Mouse (Mus musculus) adrenal gland, adult (tissue): Measurements from ENCODE around the gene Gm17334.

Experiments
- DNase-seq, 2 experiments: peaks; one replicate each; pipeline ENCODE4 v3.0.0; 2022 to 2023; ENCODE audit warnings: low spot score in 1 of 2; ENCODE audit not compliant: inconsistent age in 2 of 2

Gene Gm17334

GRCm38 (mm10) chr11:53749716-53750352 lies 23.2 kb downstream of the Gm17334 start:
- DNase-seq, result no peak

- DNase-seq, result no peak
These were observed 23.7 kb downstream of the Gm17334 start for GRCm38 (mm10) chr11:53749306-53749705.

- peak in 1 of 2 experiments; percentile 16 for DNase-seq
These were observed 24.4 kb downstream of the Gm17334 start for GRCm38 (mm10) chr11:53748614-53749013.

DNA sequence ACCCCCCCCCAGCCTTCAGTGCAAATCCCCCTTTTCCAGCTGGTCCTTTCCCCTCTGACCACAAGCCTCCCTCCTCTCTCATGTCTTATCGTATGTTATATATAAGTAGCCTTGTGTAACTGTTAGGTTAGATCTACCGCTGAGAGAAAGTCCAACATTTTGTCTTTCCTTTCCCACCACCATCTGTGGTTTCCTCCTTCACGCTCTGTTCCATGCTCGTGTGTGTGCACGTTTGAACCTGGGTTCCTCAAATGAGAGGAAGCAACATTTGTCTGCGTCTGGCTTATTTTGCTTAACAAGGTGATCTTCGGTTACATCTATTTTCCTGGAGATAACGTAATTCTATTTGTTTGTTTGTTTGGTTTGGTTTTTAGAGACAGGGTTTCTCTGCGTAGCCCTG lies 25.0 kb downstream of the Gm17334 start:
- no peak for DNase-seq

- DNase-seq, result no peak
These were observed 27.7 kb downstream of the Gm17334 start for GRCm38 (mm10) chr11:53745260-53745659.

DNA sequence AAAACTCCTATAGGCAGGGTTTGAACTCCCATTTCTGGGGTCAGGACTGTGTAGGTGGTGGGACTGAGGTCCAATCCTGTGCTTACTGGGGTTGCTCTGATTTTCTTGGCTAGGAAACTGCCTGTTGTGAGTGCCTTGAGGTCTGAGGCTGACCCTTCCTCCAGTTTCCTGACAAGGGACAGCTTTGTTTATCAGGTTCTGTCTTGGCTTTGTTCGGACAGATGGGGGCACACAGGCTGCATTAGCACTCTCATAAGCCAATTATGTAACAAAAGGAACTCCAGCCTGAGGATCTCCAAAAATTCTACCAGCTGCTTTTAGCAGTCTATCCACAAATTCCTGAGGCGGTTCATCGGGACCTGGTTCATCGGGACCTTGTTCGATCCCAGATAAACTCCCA lies 30.6 kb downstream of the Gm17334 start:
- peak in 1 of 2 experiments; percentile 40 for DNase-seq

DNA sequence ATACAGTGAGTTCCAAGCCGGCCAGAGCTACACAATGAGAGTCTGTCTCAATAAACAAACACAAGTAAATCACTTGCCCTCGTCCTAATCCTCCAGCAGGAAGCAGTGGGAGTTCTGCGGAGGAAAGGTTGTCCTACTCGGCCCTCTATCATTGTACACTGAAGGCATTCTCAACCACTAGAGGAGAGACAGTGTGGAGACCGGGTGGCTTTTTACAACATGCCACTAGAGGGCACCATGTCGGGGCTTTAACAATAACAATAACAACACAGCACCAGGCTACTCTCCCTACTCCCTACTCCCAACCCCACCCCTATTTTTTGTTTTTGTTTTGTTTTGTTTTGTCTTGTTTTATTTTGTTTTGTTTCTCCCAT lies 35.4 kb downstream of the Gm17334 start:
- DNase-seq, result peak; percentile 58 to 88

- DNase-seq, result peak; percentile 82 to 93
These were observed 36.0 kb downstream of the Gm17334 start for GRCm38 (mm10) chr11:53736771-53737572.

DNA sequence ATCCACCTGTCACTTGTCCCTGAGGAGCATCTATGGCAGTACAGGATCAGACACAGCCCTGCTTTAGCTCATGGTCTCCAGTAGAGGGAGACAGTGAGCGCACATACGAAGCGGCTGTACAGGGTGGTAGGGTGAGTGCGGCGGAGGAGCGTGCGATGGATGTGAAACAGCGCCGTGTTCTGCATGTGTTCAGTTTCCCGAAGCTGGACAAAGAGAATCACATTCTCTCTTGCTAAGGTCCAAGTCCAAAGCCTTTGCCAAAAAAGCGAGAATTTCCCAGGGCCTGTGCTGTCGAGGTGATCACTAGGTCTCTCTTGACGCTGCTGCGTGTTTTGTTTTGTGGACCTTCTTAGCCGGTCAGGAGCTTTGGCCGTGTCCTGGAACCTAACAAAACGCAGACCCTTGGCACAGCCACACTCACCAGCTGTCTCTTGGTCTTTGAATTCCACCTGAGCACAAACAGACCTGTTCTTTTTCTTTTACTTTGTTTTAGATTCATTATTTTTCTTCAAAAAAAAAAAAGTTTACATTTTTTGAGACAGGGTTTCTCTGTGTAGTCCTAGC lies 37.2 kb downstream of the Gm17334 start:
- peak; percentile 63 to 87 for DNase-seq

- no peak for DNase-seq
These were observed 37.9 kb downstream of the Gm17334 start for GRCm38 (mm10) chr11:53734970-53735681.

GRCm38 (mm10) chr11:53734431-53734830 lies 38.6 kb downstream of the Gm17334 start:
- DNase-seq, result no peak

DNA sequence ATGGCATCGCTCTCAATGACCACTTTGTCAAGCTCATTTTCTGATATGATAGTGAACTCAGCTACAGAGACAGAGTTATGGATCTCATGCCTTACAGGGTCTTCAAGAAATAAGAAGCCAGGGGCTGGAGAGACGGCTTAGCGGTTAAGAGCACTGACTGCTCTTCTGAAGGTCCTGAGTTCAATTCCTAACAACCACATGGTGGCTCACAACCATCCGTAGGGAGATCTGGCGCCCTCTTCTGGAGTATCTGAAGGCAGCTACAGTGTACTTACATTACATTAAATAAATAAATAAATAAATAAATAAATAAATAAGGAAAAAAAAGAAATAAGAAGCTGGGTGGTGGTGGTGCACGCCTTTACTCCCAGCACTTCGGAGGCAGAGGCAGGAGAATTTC lies 39.2 kb downstream of the Gm17334 start:
- DNase-seq, result no peak

DNA sequence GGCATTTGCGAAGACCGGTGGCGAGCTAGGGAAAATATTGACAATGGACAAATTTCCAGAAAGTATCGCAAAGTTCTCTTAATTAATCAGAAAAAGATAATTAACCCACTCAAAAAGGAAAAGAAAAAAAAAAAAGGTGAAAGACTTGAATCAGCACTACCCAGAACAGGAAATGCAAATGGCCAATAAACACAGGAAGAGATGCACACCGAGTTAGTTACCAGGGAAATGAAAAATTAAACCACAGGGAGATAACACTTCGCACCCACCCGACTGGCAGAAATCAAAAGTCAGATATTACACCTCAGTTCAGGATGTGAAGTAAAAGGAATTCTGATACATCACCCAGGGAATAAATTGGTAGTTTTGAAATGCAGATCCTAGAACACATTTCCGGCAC lies 40.7 kb downstream of the Gm17334 start:
- no peak for DNase-seq

DNA sequence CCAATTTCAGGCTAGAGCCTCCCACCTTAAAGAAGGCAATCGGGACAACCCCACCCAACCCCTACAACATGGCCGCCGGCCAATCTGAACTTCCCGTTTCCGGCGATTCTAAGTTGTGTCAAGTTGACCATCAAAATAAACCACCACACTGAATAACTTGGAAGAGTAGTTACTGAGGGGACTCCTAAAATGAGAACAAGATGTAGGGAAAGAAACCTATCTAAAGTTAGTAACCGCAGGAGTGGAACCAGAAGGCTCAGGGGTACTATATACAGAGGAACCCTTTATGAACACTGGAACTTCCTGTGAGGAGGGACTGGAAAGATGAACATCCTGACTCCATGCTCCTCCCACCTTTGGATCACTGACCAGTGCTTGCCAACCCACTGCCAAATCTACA lies 41.5 kb downstream of the Gm17334 start:
- no peak for DNase-seq
